In the genomic region with DNA sequence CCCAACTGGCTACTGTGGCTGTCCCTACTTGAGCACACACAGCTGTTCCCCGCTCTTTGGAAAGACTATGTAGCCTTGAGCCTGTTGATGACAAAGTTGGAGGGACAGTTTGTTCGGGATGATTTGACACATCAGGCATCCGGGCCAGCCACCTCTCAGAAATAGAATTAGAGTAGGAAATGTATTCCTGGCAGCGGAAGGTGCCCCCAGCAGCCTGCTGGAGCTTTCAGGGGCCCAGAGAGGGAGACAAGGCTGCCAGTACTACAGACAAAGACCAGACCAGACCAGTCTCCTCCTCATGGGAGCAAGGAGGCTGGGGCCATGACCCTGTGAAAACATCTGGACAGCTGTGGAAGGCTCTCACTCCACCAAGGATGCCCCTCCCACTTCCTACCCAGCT, we compare ENCODE assay signal across 13 mouse cellular contexts. TPM values are rescaled to one million over a fixed set of nuclear protein-coding genes. Genes with fewer than 3 reads are reported as not detected.
DNase-seq lines count a peak whose midpoint lies in the region; ATAC-seq and TF ChIP-seq lines count a peak whose summit lies in the region.
"Had no signal": no experiment of that assay in that cellular context is flagged by ENCODE, and none has a peak within 500 bp of the region (broad histone marks: within the 10 kb centered on the region; RNA-seq: fewer than 3 reads in every experiment).

No protein-coding gene starts in this region.

- peak; percentile 35; the same call in 1 of the 2 replicates for TF ChIP-seq EP300 in lung, postnatal 0 days (IDR thresholded peaks at IDR 0.05)

- H3K27me3 ChIP-seq in embryonic facial prominence, embryonic 14.5 days (replicated peaks; ENCODE audit: control insufficient read depth, insufficient read depth, low read length) = no peaks in the 10 kb centered on the region
- H3K27me3 ChIP-seq in embryonic facial prominence, embryonic 10.5 days (replicated peaks; ENCODE audit: low read depth, poor library complexity, severe bottlenecking) = no peaks in the 10 kb centered on the region
- no peaks in the 10 kb centered on the region for H3K27me3 ChIP-seq in lung, postnatal 0 days (replicated peaks; ENCODE audit: insufficient read depth, low read length)
- no peaks in the 10 kb centered on the region for H3K27me3 ChIP-seq in cerebellum, adult 2 months (ENCODE audit: control insufficient read depth, insufficient read depth, low read length)
- H3K27me3 ChIP-seq: liver, embryonic 15.5 days had no signal

- intact Hi-C loops in left cerebral cortex, adult 2 months (cut with DNase I) = loop anchor here (2.0 to 5.0 kb wide), 2 partner anchors 47 to 159 kb away; no protein-coding TSS in a partner anchor
- intact Hi-C loops in left cerebral cortex, postnatal 10 days (cut with DNase I) = no loop called here

- no peak overlapping the region for H3K27ac ChIP-seq in embryonic facial prominence, embryonic 14.5 days (replicated peaks; ENCODE audit: low read depth, low read length)
- no peak overlapping the region; the same call in 1 of the 2 replicates for H3K27ac ChIP-seq in embryonic facial prominence, embryonic 10.5 days (replicated peaks)
- 0 out of 2 replicates have a peak overlapping the region, but pooled peaks have one; percentile 28 for H3K27ac ChIP-seq in left cerebral cortex, adult 2 months
- H3K27ac ChIP-seq in lung, postnatal 0 days (ENCODE audit: low read length) = peak overlapping the region; percentile 40
- H3K27ac ChIP-seq in cerebellum, adult 2 months (ENCODE audit: insufficient read depth, low read length) = no peak overlapping the region
- H3K27ac ChIP-seq: hindbrain, embryonic 14.5 days; liver, embryonic 15.5 days had no signal

- WGBS in embryonic facial prominence, embryonic 14.5 days = 71% methylated on average over 4 of the region's 4 CpGs
- WGBS in embryonic facial prominence, embryonic 10.5 days = 77% methylated on average over 4 of the region's 4 CpGs
- WGBS in lung, postnatal 0 days = 61% methylated on average over 4 of the region's 4 CpGs
- 40% methylated on average over 4 of the region's 4 CpGs for WGBS in cerebellum, adult 2 months

- no peaks in the 10 kb centered on the region for H3K36me3 ChIP-seq in embryonic facial prominence, embryonic 14.5 days (ENCODE audit: control insufficient read depth, insufficient read depth, low read length)
- no peaks in the 10 kb centered on the region for H3K36me3 ChIP-seq in embryonic facial prominence, embryonic 10.5 days (replicated peaks)
- no peaks in the 10 kb centered on the region for H3K36me3 ChIP-seq in lung, postnatal 0 days (ENCODE audit: insufficient read depth, low read length)
- H3K36me3 ChIP-seq: liver, embryonic 15.5 days had no signal

- TF ChIP-seq POLR2A in cerebellum, adult 2 months (IDR thresholded peaks at IDR 0.05; ENCODE audit: borderline replicate concordance, insufficient read depth, low read length) = no peak

- no peak overlapping the region for H3K4me3 ChIP-seq in embryonic facial prominence, embryonic 14.5 days (ENCODE audit: low read depth, low read length)
- H3K4me3 ChIP-seq in embryonic facial prominence, embryonic 10.5 days = no peak overlapping the region
- H3K4me3 ChIP-seq in left cerebral cortex, adult 2 months = no peak overlapping the region
- H3K4me3 ChIP-seq in lung, postnatal 0 days (ENCODE audit: low read depth, low read length) = no peak overlapping the region
- H3K4me3 ChIP-seq in cerebellum, adult 2 months (replicated peaks; ENCODE audit: insufficient read depth, low read depth, low read length) = no peak overlapping the region
- H3K4me3 ChIP-seq: liver, embryonic 15.5 days had no signal

- ATAC-seq in embryonic facial prominence, embryonic 14.5 days (ENCODE audit: low read depth) = 0 out of 2 replicates have a peak, but pooled peaks have one; percentile 17
- ATAC-seq in lung, postnatal 0 days = peak; percentile 77
- ATAC-seq: CD4-positive, CD25-positive, alpha-beta regulatory T cell, adult 4 months had no signal

- H3K4me2 ChIP-seq in embryonic facial prominence, embryonic 14.5 days (ENCODE audit: low read depth, low read length) = no peak overlapping the region
- no peak overlapping the region for H3K4me2 ChIP-seq in lung, postnatal 0 days (replicated peaks; ENCODE audit: low read depth, low read length)
- H3K4me2 ChIP-seq: hindbrain, embryonic 14.5 days; liver, embryonic 15.5 days; midbrain, embryonic 11.5 days had no signal

- no peak overlapping the region for H3K9ac ChIP-seq in embryonic facial prominence, embryonic 14.5 days (ENCODE audit: low read depth, low read length)
- H3K9ac ChIP-seq in lung, postnatal 0 days (replicated peaks; ENCODE audit: low read depth) = no peak overlapping the region
- H3K9ac ChIP-seq: hindbrain, embryonic 14.5 days; liver, embryonic 15.5 days had no signal

- no peaks in the 10 kb centered on the region for H3K9me3 ChIP-seq in embryonic facial prominence, embryonic 14.5 days (ENCODE audit: control insufficient read depth, low read length)
- no peaks in the 10 kb centered on the region for H3K9me3 ChIP-seq in embryonic facial prominence, embryonic 10.5 days
- no peaks in the 10 kb centered on the region for H3K9me3 ChIP-seq in lung, postnatal 0 days (ENCODE audit: low read length)
- H3K9me3 ChIP-seq: liver, embryonic 15.5 days had no signal

- DNase-seq in embryonic facial prominence, embryonic 14.5 days (ENCODE audit: low spot score) = peak; percentile 27
- no peak for DNase-seq in embryonic facial prominence, embryonic 10.5 days (ENCODE audit: low spot score)
- no peak for DNase-seq in left cerebral cortex, adult 2 months (ENCODE audit: extremely low spot score in 1 of 2, low spot score in 2 of 2)
- no peak for DNase-seq in left cerebral cortex, postnatal 10 days (ENCODE audit: extremely low spot score in 1 of 2, low spot score in 2 of 2)
- peak; percentile 66 to 77 for DNase-seq in heart, adult 9 months (ENCODE audit: low spot score in 2 of 2)
- peak; percentile 83 for DNase-seq in lung, postnatal 0 days (ENCODE audit: low spot score)
- no peak for DNase-seq in cerebellum, postnatal 36 days
- no peak for DNase-seq in cerebellum, adult 2 months
- DNase-seq: kidney, adult 9 months had no signal

- H3K4me1 ChIP-seq in embryonic facial prominence, embryonic 14.5 days (ENCODE audit: control insufficient read depth, insufficient read depth, low read length) = peaks cover 23% of the 10 kb centered on the region; the same call in 1 of the 2 replicates
- H3K4me1 ChIP-seq in embryonic facial prominence, embryonic 10.5 days = peaks cover 62% of the 10 kb centered on the region
- 0 out of 2 replicates have a peak, but pooled peaks cover 4% of the 10 kb centered on the region for H3K4me1 ChIP-seq in lung, postnatal 0 days (ENCODE audit: insufficient read depth, low read depth, low read length)
- H3K4me1 ChIP-seq in cerebellum, adult 2 months (ENCODE audit: control insufficient read depth, insufficient read depth, low read length) = peaks cover 19% of the 10 kb centered on the region
- H3K4me1 ChIP-seq: liver, embryonic 15.5 days had no signal

- TF ChIP-seq CTCF in left cerebral cortex, adult 2 months (IDR thresholded peaks at IDR 0.05) = no peak
- TF ChIP-seq CTCF in lung, postnatal 0 days (IDR thresholded peaks at IDR 0.05) = no peak
- no peak for TF ChIP-seq CTCF in cerebellum, adult 2 months (IDR thresholded peaks at IDR 0.05; ENCODE audit: borderline replicate concordance, insufficient read depth, low read depth, low read length)

RNA-seq across cellular contexts. Expression of a gene that starts 53.6 kb away (rescaled TPM):
- 20.1 and 20.2 TPM in 2 replicates for polyA plus RNA-seq in embryonic facial prominence, embryonic 14.5 days (2014; fragmentation: Nextera tagmentation; extraction: Ambion mirVana)
- 21.8 and 24.3 TPM in 2 replicates for polyA plus RNA-seq in embryonic facial prominence, embryonic 10.5 days (2016; fragmentation: Nextera tagmentation; extraction: Ambion mirVana)
- 10 to 100 TPM; 11.1 to 11.3 TPM for total RNA-seq in left cerebral cortex, adult 2 months (2021)
- 10 to 100 TPM; 12.1 to 12.4 TPM for total RNA-seq in left cerebral cortex, postnatal 10 days (2021)
- 17.2 and 18.2 TPM in 2 replicates for polyA plus RNA-seq in lung, postnatal 0 days (2015; fragmentation: Nextera tagmentation; extraction: Ambion mirVana)
- polyA plus RNA-seq in cerebellum, adult 2 months (2012; rRNA removed) = 5.3 and 6.6 TPM in 2 replicates

Comparison
In these comparisons a context has a peak if more than half of its experiments do, and no peak if none do; other contexts are left out.
1. DNase-seq: peak in embryonic facial prominence, embryonic 14.5 days (single experiment), heart, adult 9 months (2 of 2) and lung, postnatal 0 days (single experiment); none in embryonic facial prominence, embryonic 10.5 days (single experiment), left cerebral cortex, adult 2 months (0 of 2), left cerebral cortex, postnatal 10 days (0 of 2), cerebellum, postnatal 36 days (0 of 2) and cerebellum, adult 2 months (0 of 2).
2. H3K27ac ChIP-seq: peak in left cerebral cortex, adult 2 months (single experiment) and lung, postnatal 0 days (single experiment); none in embryonic facial prominence, embryonic 14.5 days (single experiment), embryonic facial prominence, embryonic 10.5 days (single experiment) and cerebellum, adult 2 months (single experiment).